Mouse (Mus musculus) cerebellum, postnatal 25 days (tissue): ENCODE results near the gene Cops6.

ENCODE experiments used
- DNase-seq, 2 experiments: peaks; one replicate each; pipeline ENCODE4 v3.0.0; 2021; ENCODE audit warnings: mixed read lengths in 2 of 2

Gene Cops6

DNA sequence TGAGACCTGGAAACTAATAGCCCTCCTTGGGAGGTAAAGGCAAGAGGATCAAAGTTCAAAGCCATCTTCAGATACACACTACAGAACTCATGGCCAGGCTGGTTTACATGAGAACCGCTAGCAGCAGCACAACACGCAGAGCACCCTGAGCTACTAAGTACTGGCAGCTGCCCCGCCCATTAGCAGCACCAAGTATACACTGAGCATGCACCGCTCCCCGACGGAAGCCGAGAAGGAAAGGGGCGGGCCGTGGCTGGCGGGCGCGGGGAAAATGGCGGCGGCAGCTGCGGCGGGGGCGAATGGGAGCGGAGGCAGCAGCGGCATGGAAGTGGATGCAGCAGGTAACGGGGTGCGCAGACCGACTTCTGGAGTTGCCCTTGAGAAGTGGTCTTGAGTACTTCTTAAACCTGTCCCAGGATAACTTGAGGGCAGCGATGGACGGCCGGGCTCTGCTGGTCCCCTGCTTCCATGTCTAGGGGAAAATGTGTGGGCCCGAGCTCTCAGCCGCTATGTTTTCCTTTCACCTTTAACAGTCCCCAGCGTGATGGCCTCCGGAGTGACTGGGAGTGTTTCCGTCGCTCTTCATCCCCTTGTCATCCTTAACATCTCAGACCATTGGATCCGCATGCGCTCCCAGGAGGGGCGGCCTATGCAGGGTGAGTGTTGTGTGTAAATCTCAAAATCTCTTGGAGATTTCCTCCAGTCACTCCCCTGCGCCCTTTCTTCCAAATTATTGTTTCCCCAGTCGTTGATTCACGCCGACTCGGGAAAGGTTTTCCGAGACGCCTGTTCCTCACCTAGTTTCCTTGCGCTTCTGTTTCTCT, at the start of gene Cops6:
Cops6 (plus strand) TSS at position 230 of the 824 bp plus-strand sequence.
- peak; percentile 97 to 98 for DNase-seq

GRCm38 (mm10) chr5:138116255-138117198, 44.3 kb upstream of the Cops6 start, which contains the start of gene Zscan21:
TSS of gene Zscan21 (plus strand) at chr5:138116903.
- DNase-seq: peak; percentile 92 to 93

GRCm38 (mm10) chr5:138117199-138118015, 43.5 kb upstream of the Cops6 start:
- DNase-seq: no peak

- no peak for DNase-seq
Measured at GRCm38 (mm10) chr5:138118041-138118440, 42.8 kb upstream of the Cops6 start.

- no peak for DNase-seq
Measured at GRCm38 (mm10) chr5:138132425-138133064, 28.3 kb upstream of the Cops6 start.

DNA sequence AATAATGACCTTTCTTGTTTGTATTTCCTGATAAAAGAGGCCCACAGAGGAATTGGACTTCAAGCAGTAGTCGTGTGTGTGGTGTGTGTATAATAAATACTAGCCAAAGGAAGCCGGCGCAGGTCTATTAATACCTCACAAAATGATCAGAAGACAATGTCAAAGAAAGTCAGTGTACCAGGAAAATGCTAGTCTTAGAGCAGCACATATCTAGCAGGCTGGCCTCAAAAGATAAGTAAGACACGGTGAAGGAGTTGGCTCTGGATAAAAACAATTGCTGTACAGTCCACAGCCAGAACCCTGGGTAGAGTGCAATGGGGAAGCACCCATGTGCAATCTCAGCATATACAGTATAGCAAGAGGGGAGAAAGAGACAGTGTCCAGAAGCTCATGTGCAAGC, 23.6 kb upstream of the Cops6 start:
- DNase-seq: no peak

DNA sequence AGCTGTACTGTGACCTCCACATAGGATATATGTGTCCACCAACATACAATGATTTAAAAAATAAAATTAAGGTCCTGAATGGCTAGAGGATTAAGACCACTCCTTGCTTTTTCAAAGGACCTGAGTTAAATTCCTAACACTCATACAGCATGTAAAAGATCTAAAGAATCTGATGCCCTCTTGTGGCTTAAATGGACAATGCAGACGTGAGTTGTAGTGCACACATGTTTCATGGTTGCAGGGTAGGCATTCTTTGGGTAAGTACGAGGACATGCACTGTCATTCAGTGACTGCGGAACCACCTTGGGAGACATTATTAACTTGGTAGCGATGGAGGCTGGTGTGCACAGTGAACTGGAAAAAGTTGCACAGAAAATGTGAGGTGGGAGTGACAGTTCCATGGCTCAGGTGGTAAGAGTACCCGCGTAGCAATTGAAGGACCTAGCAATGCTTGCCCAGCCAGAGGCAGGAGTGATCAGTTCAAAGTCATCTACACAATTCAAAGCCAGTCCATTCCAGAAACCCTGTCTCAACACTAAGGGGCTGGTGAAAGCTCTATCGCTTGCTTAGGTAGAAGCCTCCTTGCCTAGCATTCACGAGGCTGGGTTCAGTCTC, 22.8 kb upstream of the Cops6 start:
- peak in 1 of 2 experiments; percentile 39 for DNase-seq

- DNase-seq: no peak
Measured at GRCm38 (mm10) chr5:138138585-138138984, 22.3 kb upstream of the Cops6 start.

DNA sequence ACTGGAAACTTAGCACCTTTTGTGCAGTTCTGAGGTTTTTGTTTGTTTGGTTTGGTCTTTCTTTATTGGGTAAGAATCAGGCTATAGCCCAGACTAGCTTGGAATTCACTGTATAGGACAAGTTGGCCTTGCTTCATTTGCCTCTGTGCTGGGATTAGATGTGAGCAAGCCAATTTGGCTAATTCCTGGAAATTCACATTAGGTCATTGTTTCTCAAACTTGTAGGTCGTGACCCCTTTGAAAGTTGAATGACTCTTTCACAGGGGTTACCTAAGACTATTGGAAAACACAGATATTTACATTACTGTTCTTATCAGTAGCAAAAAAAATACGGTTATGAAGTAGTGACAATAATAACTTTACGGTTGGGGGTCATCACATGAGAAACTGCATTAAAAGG, 6.5 kb upstream of the Cops6 start:
- DNase-seq: no peak

DNA sequence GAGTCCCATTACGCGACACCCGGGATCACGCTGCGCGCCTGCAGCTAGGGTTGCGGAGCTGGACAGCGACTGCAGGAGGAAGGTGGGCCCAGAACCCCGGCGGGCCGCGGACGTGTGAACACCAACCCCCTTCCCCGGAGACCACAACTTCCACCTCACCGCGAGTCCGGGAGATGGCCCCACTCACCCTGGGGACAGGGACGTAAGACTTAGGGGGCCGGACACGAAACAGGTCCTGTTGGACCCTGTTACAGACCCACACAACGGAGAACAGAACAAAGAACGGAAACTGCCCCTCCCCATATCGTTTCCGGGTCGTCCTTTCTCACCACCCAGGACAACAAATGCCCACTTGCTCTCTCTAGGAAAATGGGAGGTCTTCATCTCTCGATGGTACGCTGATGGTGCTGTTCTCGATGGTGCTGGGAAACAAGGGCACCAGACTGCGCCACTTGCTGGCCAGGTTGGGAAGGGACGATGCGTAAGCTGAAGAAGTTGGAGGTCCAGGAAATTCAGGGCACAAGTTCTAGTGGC, 5.4 kb upstream of the Cops6 start, which contains the start of gene Zfp113:
Zfp113 (minus strand) TSS at position 302 of the 534 bp plus-strand sequence.
- peak; percentile 85 to 91 for DNase-seq

DNA sequence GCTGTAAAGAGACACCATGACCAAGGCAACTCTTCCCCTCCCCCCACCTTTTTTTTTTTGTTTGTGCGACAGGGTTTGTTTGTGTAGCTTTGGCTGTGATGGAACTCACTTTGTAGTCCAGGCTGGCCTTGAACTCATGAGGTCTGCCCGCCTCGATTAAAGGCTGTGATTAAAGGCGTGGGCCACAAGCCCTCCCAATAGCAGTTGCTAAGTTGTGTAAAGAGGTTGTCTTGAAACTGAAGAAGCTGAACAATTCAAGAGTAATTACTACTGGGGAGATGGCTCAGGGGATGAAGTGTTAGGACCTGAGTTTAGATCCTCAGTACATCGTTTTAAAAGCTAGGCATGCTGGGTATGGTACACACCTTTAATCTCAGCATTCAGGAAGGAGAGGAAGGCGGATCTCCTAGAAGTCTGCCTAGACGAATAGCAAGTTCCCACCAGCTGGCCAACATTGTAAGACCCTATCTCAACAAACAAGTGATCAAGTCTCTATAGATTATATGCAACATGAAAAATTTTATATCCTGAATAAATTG, 578 bp upstream of the Cops6 start:
- no peak for DNase-seq

- no peak for DNase-seq
Measured at GRCm38 (mm10) chr5:138163046-138163445, 2.2 kb downstream of the Cops6 start.

DNA sequence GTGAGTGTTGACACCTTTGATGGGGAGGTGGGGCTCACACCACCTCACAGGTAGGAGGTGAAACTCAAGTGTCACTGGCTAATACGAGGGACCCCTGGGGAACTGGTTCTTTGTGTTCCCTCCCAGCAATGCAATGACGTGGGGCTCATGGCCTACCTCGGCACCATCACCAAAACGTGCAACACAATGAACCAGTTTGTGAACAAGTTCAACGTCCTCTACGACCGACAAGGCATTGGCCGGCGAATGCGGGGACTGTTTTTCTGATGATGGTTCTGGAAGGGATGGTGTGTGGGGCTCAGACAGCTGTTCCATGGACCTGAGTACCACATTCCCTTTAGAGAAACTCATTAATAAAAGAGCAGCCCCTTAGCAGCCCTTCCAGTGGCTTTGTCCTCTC, 2.7 kb downstream of the Cops6 start:
- no peak for DNase-seq

GRCm38 (mm10) chr5:138165594-138165993, 4.7 kb downstream of the Cops6 start:
- DNase-seq: no peak

DNA sequence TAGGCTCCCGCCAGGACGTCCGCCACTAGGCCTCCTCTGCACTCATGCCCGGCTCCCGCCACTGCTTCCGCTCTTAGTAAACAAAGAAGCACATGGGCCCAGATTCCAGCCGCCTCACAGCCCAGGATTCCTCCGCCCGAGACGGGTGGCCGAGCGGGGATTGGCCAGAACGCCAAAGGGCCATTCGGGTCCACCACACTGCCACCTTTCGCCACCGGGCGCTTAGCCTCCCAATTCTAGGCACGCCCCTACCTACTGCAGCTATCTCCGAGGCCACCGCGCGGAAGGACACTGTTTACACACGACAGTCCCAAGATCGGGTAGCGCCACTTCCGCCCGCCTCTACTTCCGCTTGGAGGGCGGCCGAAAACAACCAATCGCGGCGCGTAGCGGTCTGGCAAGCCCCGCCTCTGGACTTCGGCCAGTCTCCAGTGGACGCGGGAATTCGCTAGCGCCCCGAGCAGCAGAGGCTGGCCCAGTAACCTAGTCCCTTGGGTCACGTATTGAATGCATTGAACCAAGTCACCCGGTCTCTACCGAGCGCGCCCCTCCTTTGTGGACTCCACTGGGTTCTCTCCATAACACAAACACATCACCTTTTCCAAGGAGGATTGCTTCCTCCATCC, 10.2 kb downstream of the Cops6 start:
- DNase-seq: peak; percentile 98 to 99

GRCm38 (mm10) chr5:138171695-138172491, 11.0 kb downstream of the Cops6 start, which contains the start of the genes Ap4m1 and Mcm7:
TSS of gene Ap4m1 (plus strand) at chr5:138172002.
TSS of gene Mcm7 (minus strand) at chr5:138172422.
- peak; percentile 99 for DNase-seq

DNA sequence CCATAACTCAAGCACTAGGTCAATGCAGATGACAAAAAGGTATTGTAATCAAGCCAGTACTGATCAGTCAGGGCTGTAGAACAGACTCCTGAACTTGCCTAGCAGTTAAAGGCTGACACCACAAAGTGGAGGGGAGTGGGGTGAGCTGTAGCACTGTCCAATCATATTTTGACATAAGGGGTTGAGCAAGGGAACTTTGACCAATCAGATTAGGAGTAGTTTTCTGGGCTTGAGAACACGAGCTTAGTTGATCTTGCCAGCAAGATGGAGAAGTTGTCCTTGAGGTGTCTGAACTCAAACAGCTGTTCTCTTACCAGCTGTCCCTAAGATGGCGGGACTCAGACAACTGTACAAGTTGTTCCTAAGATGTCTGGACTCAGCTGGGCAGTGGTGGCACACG, 12.3 kb downstream of the Cops6 start:
- no peak for DNase-seq

GRCm38 (mm10) chr5:138186950-138187638, 26.2 kb downstream of the Cops6 start, which contains the start of the genes Taf6 and Cnpy4:
TSS of gene Taf6 (minus strand) at chr5:138187451.
TSS of gene Cnpy4 (plus strand) at chr5:138187485.
- peak; percentile 86 to 90 for DNase-seq
